Mouse (Mus musculus): ENCODE results near the gene Tnfrsf11a.

GRCm38 (mm10) chr1:105829171-105829570 lies 48.7 kb downstream of the Tnfrsf11a start:
- TF ChIP-seq CTCF (IDR thresholded peaks at IDR 0.05; ENCODE audit: low read depth) (no peak), EP300 (IDR thresholded peaks at IDR 0.05; ENCODE audit: low read depth) (no peak)
